Mouse (Mus musculus): Measurements from ENCODE around the gene Hoxd1. TPM values are rescaled to one million over a fixed set of nuclear protein-coding genes. Genes with fewer than 3 reads are reported as not detected.

Gene Hoxd1
- polyA plus RNA-seq, 1 experiment from 2014 or later = 0.11 TPM

GRCm38 (mm10) chr2:74736688-74737577 is 25.8 kb upstream of the Hoxd1 start:
- no peak overlapping the region for H3K4me3 ChIP-seq (ENCODE audit: low read depth, low read length)

GRCm38 (mm10) chr2:74737578-74738070 is 25.2 kb upstream of the Hoxd1 start:
- ATAC-seq (replicated peaks; ENCODE audit: low FRiP score) (no peak), DNase-seq (ENCODE audit: low spot score) (no peak)
- H3K27ac ChIP-seq (ENCODE audit: low read depth, low read length) = no peak overlapping the region
- H3K36me3 ChIP-seq (ENCODE audit: control insufficient read depth, insufficient read depth, low read length) = no peaks in the 10 kb centered on the region
- H3K9me3 ChIP-seq (ENCODE audit: control insufficient read depth, low read length) = no peaks in the 10 kb centered on the region
- peaks cover 100% of the 10 kb centered on the region for H3K27me3 ChIP-seq (replicated peaks; ENCODE audit: control insufficient read depth, insufficient read depth, low read length)
- no peak overlapping the region for H3K9ac ChIP-seq (ENCODE audit: low read depth, low read length)
- no peak overlapping the region for H3K4me2 ChIP-seq
- 11% methylated on average over 7 of the region's 7 CpGs for WGBS
- H3K4me1 ChIP-seq (replicated peaks; ENCODE audit: control insufficient read depth, insufficient read depth, low read length) = no peaks in the 10 kb centered on the region; the same call in 1 of the 2 replicates
- H3K4me3 ChIP-seq (ENCODE audit: low read depth, low read length) = no peak overlapping the region

More at GRCm38 (mm10) chr2:74736688-74737577, 25.8 kb upstream of the Hoxd1 start:
- ATAC-seq (replicated peaks; ENCODE audit: low FRiP score) (no peak), DNase-seq (ENCODE audit: low spot score) (no peak)
- Histone ChIP-seq H3K36me3 (ENCODE audit: control insufficient read depth, insufficient read depth, low read length) (no peaks in the 10 kb centered on the region), H3K27ac (ENCODE audit: low read depth, low read length) (no peak overlapping the region), H3K27me3 (replicated peaks; ENCODE audit: control insufficient read depth, insufficient read depth, low read length) (peaks cover 100% of the 10 kb centered on the region), H3K9ac (ENCODE audit: low read depth, low read length) (no peak overlapping the region), H3K9me3 (ENCODE audit: control insufficient read depth, low read length) (no peaks in the 10 kb centered on the region), H3K4me2 (no peak overlapping the region; the same call in 1 of the 2 replicates), H3K4me1 (replicated peaks; ENCODE audit: control insufficient read depth, insufficient read depth, low read length) (no peaks in the 10 kb centered on the region; the same call in 1 of the 2 replicates)
- 8% methylated on average over 15 of the region's 15 CpGs for WGBS

- ATAC-seq (replicated peaks; ENCODE audit: low FRiP score) = no peak
- H3K4me1 ChIP-seq (replicated peaks; ENCODE audit: control insufficient read depth, insufficient read depth, low read length) = no peaks in the 10 kb centered on the region; the same call in 1 of the 2 replicates
- 4% methylated on average over 20 of the region's 20 CpGs for WGBS
- H3K4me2 ChIP-seq = no peak overlapping the region
- H3K36me3 ChIP-seq (ENCODE audit: control insufficient read depth, insufficient read depth, low read length) = no peaks in the 10 kb centered on the region
- H3K4me3 ChIP-seq (ENCODE audit: low read depth, low read length) = no peak overlapping the region
- no peaks in the 10 kb centered on the region for H3K9me3 ChIP-seq (ENCODE audit: control insufficient read depth, low read length)
- DNase-seq (ENCODE audit: low spot score) = no peak
- peaks cover 98% of the 10 kb centered on the region for H3K27me3 ChIP-seq (replicated peaks; ENCODE audit: control insufficient read depth, insufficient read depth, low read length)
- H3K9ac ChIP-seq (ENCODE audit: low read depth, low read length) = no peak overlapping the region
- no peak overlapping the region for H3K27ac ChIP-seq (ENCODE audit: low read depth, low read length)
These were observed 23.9 kb upstream of the Hoxd1 start for GRCm38 (mm10) chr2:74738623-74739475.

GRCm38 (mm10) chr2:74739476-74739800 is 23.3 kb upstream of the Hoxd1 start:
- 15% methylated on average over 2 of the region's 2 CpGs for WGBS
- no peak overlapping the region for H3K9ac ChIP-seq (ENCODE audit: low read depth, low read length)
- H3K27me3 ChIP-seq (replicated peaks; ENCODE audit: control insufficient read depth, insufficient read depth, low read length) = peaks cover 98% of the 10 kb centered on the region
- DNase-seq (ENCODE audit: low spot score) (no peak), ATAC-seq (replicated peaks; ENCODE audit: low FRiP score) (no peak)
- no peak overlapping the region for H3K27ac ChIP-seq (ENCODE audit: low read depth, low read length)
- H3K36me3 ChIP-seq (ENCODE audit: control insufficient read depth, insufficient read depth, low read length) = no peaks in the 10 kb centered on the region
- no peak overlapping the region for H3K4me2 ChIP-seq
- no peaks in the 10 kb centered on the region; the same call in 1 of the 2 replicates for H3K4me1 ChIP-seq (replicated peaks; ENCODE audit: control insufficient read depth, insufficient read depth, low read length)
- no peaks in the 10 kb centered on the region for H3K9me3 ChIP-seq (ENCODE audit: control insufficient read depth, low read length)
- H3K4me3 ChIP-seq (ENCODE audit: low read depth, low read length) = no peak overlapping the region

- no peak overlapping the region for H3K4me2 ChIP-seq
- no peaks in the 10 kb centered on the region for H3K9me3 ChIP-seq (ENCODE audit: control insufficient read depth, low read length)
- H3K27ac ChIP-seq (ENCODE audit: low read depth, low read length) = no peak overlapping the region
- 8% methylated on average over 14 of the region's 14 CpGs for WGBS
- ATAC-seq (replicated peaks; ENCODE audit: low FRiP score) (no peak), DNase-seq (ENCODE audit: low spot score) (no peak)
- no peaks in the 10 kb centered on the region for H3K36me3 ChIP-seq (ENCODE audit: control insufficient read depth, insufficient read depth, low read length)
- no peak overlapping the region for H3K9ac ChIP-seq (ENCODE audit: low read depth, low read length)
- H3K4me1 ChIP-seq (replicated peaks; ENCODE audit: control insufficient read depth, insufficient read depth, low read length) = no peaks in the 10 kb centered on the region; the same call in 1 of the 2 replicates
- H3K4me3 ChIP-seq (ENCODE audit: low read depth, low read length) = no peak overlapping the region
- peaks cover 98% of the 10 kb centered on the region for H3K27me3 ChIP-seq (replicated peaks; ENCODE audit: control insufficient read depth, insufficient read depth, low read length)
These were observed 22.9 kb upstream of the Hoxd1 start for GRCm38 (mm10) chr2:74739869-74740268.

DNA sequence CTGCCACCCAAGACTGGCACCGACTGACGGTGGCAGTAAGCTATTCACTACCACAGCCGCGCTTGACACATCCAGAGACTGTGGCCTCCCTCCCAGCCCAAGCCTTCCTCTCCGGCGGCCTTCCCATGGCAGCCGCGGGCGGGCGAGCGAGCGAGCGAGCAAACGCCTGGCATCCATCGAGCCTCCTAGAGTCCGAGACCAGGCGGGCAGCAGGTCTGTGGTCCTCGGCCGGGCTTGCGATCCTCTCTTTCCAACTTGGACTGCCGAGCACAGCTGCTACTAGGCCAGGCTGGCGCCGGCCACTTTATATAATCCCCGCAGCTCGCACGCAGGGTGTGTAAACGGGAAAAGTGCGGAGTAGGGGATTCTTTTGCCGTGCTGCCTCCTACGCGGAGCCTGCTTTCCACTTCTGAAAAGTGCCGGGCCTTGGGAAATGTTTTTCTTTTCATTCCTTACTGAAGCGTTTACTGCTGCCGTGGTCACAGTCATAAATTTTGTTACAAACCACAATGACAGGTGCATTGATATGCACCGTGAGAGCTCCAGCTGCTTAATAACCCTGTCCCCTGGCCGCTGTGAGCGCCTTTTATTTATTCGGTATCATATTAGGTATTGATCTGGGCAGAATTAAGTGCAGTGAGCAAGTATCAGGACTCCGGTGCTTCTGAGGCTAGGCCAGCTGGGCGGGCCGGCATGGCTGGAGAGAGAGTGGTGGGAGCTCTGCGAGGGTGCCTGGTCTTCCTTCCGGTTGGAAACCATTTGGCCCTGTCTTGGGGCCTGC is 22.3 kb upstream of the Hoxd1 start:
- Histone ChIP-seq H3K27ac (ENCODE audit: low read depth, low read length) (no peak overlapping the region), H3K4me3 (ENCODE audit: low read depth, low read length) (peak overlapping the region; percentile 15; the same call in 1 of the 2 replicates), H3K9ac (ENCODE audit: low read depth, low read length) (no peak overlapping the region), H3K27me3 (replicated peaks; ENCODE audit: control insufficient read depth, insufficient read depth, low read length) (peaks cover 98% of the 10 kb centered on the region), H3K36me3 (ENCODE audit: control insufficient read depth, insufficient read depth, low read length) (no peaks in the 10 kb centered on the region), H3K9me3 (ENCODE audit: control insufficient read depth, low read length) (no peaks in the 10 kb centered on the region), H3K4me1 (replicated peaks; ENCODE audit: control insufficient read depth, insufficient read depth, low read length) (no peaks in the 10 kb centered on the region; the same call in 1 of the 2 replicates), H3K4me2 (peak overlapping the region; percentile 37; the same call in 1 of the 2 replicates)
- ATAC-seq (replicated peaks; ENCODE audit: low FRiP score) = no peak
- WGBS = 3% methylated on average over 43 of the region's 43 CpGs
- DNase-seq (ENCODE audit: low spot score) = no peak

DNA sequence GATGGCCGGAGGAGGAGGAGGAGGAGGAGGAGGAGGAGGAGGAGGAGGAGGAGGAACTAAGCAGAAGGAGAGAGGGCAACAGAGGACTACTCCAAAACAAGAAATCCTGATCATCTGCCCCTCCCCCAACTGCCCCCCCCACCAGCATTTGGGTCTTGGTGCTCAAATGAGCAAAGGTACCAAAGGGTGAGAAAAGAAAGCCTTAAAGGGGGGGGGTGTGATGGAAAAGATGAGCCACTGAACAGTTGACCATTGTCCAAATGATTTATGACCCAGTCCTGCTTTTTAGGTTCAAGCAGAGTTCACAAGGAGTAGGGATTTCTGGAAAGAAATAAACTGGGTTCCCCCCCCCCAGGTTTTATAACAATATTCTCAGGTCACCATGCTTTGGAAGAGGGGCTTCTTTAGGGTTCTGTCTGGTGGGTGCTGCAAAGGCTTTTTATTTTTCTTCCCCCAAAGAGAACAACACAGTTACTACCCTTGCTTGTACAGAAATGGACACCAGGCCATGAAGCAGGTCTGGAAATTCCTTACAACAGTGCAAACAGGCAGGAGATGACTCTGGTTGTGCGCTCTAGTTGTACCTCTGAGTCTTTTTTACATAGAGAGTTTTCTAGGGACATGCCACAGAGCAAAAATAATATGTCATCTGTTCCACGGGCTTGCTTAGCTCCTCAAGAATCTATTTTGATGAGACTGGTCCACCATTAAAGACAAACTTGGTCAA is 21.4 kb upstream of the Hoxd1 start:
- WGBS = 42% methylated on average over 2 of the region's 3 CpGs
- peaks cover 98% of the 10 kb centered on the region for H3K27me3 ChIP-seq (replicated peaks; ENCODE audit: control insufficient read depth, insufficient read depth, low read length)
- no peaks in the 10 kb centered on the region; the same call in 1 of the 2 replicates for H3K4me1 ChIP-seq (replicated peaks; ENCODE audit: control insufficient read depth, insufficient read depth, low read length)
- ATAC-seq (replicated peaks; ENCODE audit: low FRiP score) (no peak), DNase-seq (ENCODE audit: low spot score) (no peak)
- H3K4me2 ChIP-seq = no peak overlapping the region
- H3K9ac ChIP-seq (ENCODE audit: low read depth, low read length) = no peak overlapping the region
- H3K27ac ChIP-seq (ENCODE audit: low read depth, low read length) = no peak overlapping the region
- H3K9me3 ChIP-seq (ENCODE audit: control insufficient read depth, low read length) = no peaks in the 10 kb centered on the region
- H3K36me3 ChIP-seq (ENCODE audit: control insufficient read depth, insufficient read depth, low read length) = no peaks in the 10 kb centered on the region
- H3K4me3 ChIP-seq (ENCODE audit: low read depth, low read length) = no peak overlapping the region

DNA sequence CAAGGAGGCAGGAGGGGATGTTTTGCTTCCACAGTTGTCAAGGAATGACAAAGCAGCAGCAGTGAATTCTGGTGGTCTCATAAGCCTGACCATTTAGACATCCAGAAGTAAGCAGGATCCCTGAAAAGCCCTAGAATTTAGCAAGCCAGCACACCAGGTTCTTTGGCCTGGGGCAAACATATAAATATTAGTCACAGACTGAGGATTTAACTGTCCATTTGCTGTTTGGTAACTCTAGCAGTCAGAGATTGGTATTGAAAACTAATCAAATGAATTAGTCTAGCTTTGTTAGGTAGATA is 20.9 kb upstream of the Hoxd1 start:
- no peak overlapping the region for H3K27ac ChIP-seq (ENCODE audit: low read depth, low read length)
- DNase-seq (ENCODE audit: low spot score) = no peak
- peaks cover 98% of the 10 kb centered on the region for H3K27me3 ChIP-seq (replicated peaks; ENCODE audit: control insufficient read depth, insufficient read depth, low read length)
- H3K4me2 ChIP-seq = no peak overlapping the region
- H3K4me1 ChIP-seq (replicated peaks; ENCODE audit: control insufficient read depth, insufficient read depth, low read length) = no peaks in the 10 kb centered on the region; the same call in 1 of the 2 replicates
- H3K36me3 ChIP-seq (ENCODE audit: control insufficient read depth, insufficient read depth, low read length) = no peaks in the 10 kb centered on the region
- H3K9me3 ChIP-seq (ENCODE audit: control insufficient read depth, low read length) = no peaks in the 10 kb centered on the region
- no peak overlapping the region for H3K4me3 ChIP-seq (ENCODE audit: low read depth, low read length)
- H3K9ac ChIP-seq (ENCODE audit: low read depth, low read length) = no peak overlapping the region
- ATAC-seq (replicated peaks; ENCODE audit: low FRiP score) = no peak

Measured in liver, embryonic 11.5 days (tissue).